Comparison of ENCODE assay signal across 24 mouse cellular contexts in the genomic region with DNA sequence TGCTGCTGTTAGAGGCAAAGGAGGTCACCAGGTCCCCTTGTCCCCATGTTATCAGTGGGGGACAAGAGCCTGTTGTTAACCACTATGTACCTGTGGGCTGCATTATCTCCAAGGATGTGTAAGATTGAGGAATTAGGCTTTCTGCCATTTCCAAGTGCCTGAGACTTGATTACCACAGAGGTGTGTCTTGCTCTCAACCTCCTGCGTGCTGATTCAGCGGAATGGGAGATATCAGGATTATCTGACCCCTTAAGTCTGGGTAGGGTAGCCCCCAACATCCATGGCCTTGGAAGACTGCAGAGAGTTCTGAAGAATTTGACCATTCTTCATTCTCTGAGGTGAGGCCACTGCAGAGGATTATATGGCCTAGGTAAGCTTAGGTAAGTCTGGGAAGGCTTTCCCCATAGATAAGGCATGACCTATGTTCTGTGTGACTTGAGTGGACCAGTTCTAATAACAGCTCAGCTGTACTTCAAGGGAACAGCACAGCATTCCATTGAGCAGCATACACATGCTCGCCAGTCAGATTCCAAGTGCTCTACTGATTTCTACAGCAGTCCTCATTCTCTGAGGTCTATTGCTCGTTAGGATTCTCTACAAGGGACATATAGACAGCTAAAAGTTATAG.
"Had no signal": no experiment of that assay in that cellular context is flagged by ENCODE, and none has a peak within 500 bp of the region (broad histone marks: within the 10 kb centered on the region; RNA-seq: fewer than 3 reads in every experiment).

No protein-coding gene starts in this region.

- H3K27ac ChIP-seq: kidney, embryonic 15.5 days; limb, embryonic 12.5 days; limb, embryonic 15.5 days; liver, embryonic 14.5 days; macrophage; midbrain, embryonic 10.5 days; midbrain, embryonic 13.5 days; neural tube, embryonic 13.5 days; stomach, postnatal 0 days had no signal

- DNase-seq: kidney, postnatal 10 days; kidney, postnatal 36 days; left cerebral cortex, postnatal 4 days; liver, postnatal 0 days; lung, embryonic 14.5 days; right cerebral cortex, adult 18-20 months; right cerebral cortex, postnatal 14 days; right cerebral cortex, postnatal 4 days; thymus, adult 2 months; thymus, postnatal 14 days; thymus, postnatal 4 days had no signal

- H3K9ac ChIP-seq: kidney, embryonic 15.5 days; limb, embryonic 12.5 days; limb, embryonic 15.5 days; liver, embryonic 14.5 days; liver, postnatal 0 days; lung, embryonic 14.5 days; midbrain, embryonic 13.5 days; neural tube, embryonic 13.5 days had no signal

- H3K9me3 ChIP-seq: kidney, embryonic 15.5 days; limb, embryonic 12.5 days; limb, embryonic 15.5 days; midbrain, embryonic 10.5 days; midbrain, embryonic 13.5 days; neural tube, embryonic 13.5 days had no signal

- H3K4me1 ChIP-seq: kidney, embryonic 15.5 days; limb, embryonic 12.5 days; limb, embryonic 15.5 days; midbrain, embryonic 10.5 days; neural tube, embryonic 13.5 days had no signal

- H3K4me2 ChIP-seq: kidney, embryonic 15.5 days; limb, embryonic 12.5 days; limb, embryonic 15.5 days; liver, embryonic 11.5 days; lung, embryonic 14.5 days; midbrain, embryonic 13.5 days; neural tube, embryonic 13.5 days had no signal

- H3K4me3 ChIP-seq: kidney, embryonic 15.5 days; limb, embryonic 12.5 days; limb, embryonic 15.5 days; midbrain, embryonic 10.5 days; midbrain, embryonic 13.5 days; myocyte; neural tube, embryonic 13.5 days had no signal

- ATAC-seq: liver, postnatal 0 days; lung, postnatal 0 days; midbrain, embryonic 13.5 days; midbrain, embryonic 16.5 days had no signal

- H3K27me3 ChIP-seq: kidney, embryonic 15.5 days; limb, embryonic 12.5 days; limb, embryonic 15.5 days; midbrain, embryonic 13.5 days; neural tube, embryonic 13.5 days had no signal
